Mouse (Mus musculus): ENCODE data around the gene D630003M21Rik.
A peak's percentile ranks its signal among the peaks of the same experiment; 100 is the strongest.

- TF ChIP-seq MYOG (IDR thresholded peaks at IDR 0.05; ENCODE audit: control insufficient read depth in 1 of 3, insufficient read depth in 1 of 3, insufficient read length in 2 of 3, low read depth in 2 of 3) (peak in 2 of 3 experiments; percentile 19 to 59), POLR2A (IDR thresholded peaks at IDR 0.05; ENCODE audit: insufficient read length, low read depth) (no peak), USF1 (IDR thresholded peaks at IDR 0.05; ENCODE audit: low read depth) (no peak), POLR2AphosphoS2 (IDR thresholded peaks at IDR 0.05; ENCODE audit: insufficient read length, low read depth) (no peak), TCF3 (IDR thresholded peaks at IDR 0.05; ENCODE audit: insufficient read length, low read depth) (no peak), SRF (IDR thresholded peaks at IDR 0.05; ENCODE audit: control insufficient read depth, insufficient read length, low read depth) (no peak), MAX (IDR thresholded peaks at IDR 0.05; ENCODE audit: low read depth) (no peak), E2F4 (IDR thresholded peaks at IDR 0.05; ENCODE audit: insufficient read depth) (no peak), TCF12 (IDR thresholded peaks at IDR 0.05; ENCODE audit: insufficient read depth, poor library complexity, severe bottlenecking) (no peak), CEBPB (IDR thresholded peaks at IDR 0.05; ENCODE audit: insufficient read depth, poor library complexity, severe bottlenecking) (no peak), MYOD1 (IDR thresholded peaks at IDR 0.05; ENCODE audit: control insufficient read depth in 1 of 3, insufficient read length in 2 of 3, low read depth in 2 of 3) (peak in 2 of 3 experiments; percentile 51 to 70)
Measured at GRCm38 (mm10) chr2:158203686-158204085, 25.3 kb downstream of the D630003M21Rik start.

All from myocyte (in vitro differentiated cells).